Mouse (Mus musculus): ENCODE data around the gene 1700010B08Rik. TPM values are rescaled to one million over a fixed set of nuclear protein-coding genes. Genes with fewer than 3 reads are reported as not detected.

Gene 1700010B08Rik
- polyA plus RNA-seq, 1 experiment, result 0.05 TPM

- Histone ChIP-seq H3K36me3 (ENCODE audit: control insufficient read depth, insufficient read depth) (peaks cover 15% of the 10 kb centered on the region), H3K4me2 (ENCODE audit: low read depth) (no peak overlapping the region), H3ac (ENCODE audit: control insufficient read depth, insufficient read length) (no peak overlapping the region), H3K4me3 (no peak overlapping the region), H3K79me2 (ENCODE audit: control insufficient read depth, insufficient read depth) (peaks cover 31% of the 10 kb centered on the region), H3K27me3 (ENCODE audit: control insufficient read depth, insufficient read depth, insufficient read length) (no peaks in the 10 kb centered on the region)
- TF ChIP-seq TCF3 (IDR thresholded peaks at IDR 0.05; ENCODE audit: insufficient read length, low read depth), result no peak
- no peak for TF ChIP-seq POLR2A (IDR thresholded peaks at IDR 0.05; ENCODE audit: insufficient read length, low read depth)
- no peak for TF ChIP-seq SRF (IDR thresholded peaks at IDR 0.05; ENCODE audit: control insufficient read depth, insufficient read length, low read depth)
These were observed 50.0 kb downstream of the 1700010B08Rik start for GRCm38 (mm10) chr2:173769183-173769582.

- TF ChIP-seq MYOG (IDR thresholded peaks at IDR 0.05; ENCODE audit: control insufficient read depth in 1 of 3, insufficient read depth in 1 of 3, insufficient read length in 2 of 3, low read depth in 2 of 3), result no peak
- no peak for TF ChIP-seq TCF3 (IDR thresholded peaks at IDR 0.05; ENCODE audit: insufficient read length, low read depth)
- TF ChIP-seq REST (IDR thresholded peaks at IDR 0.05; ENCODE audit: insufficient read depth, insufficient read length), result no peak
- TF ChIP-seq E2F4 (IDR thresholded peaks at IDR 0.05; ENCODE audit: insufficient read depth), result no peak
- no peak for TF ChIP-seq POLR2AphosphoS2 (IDR thresholded peaks at IDR 0.05; ENCODE audit: insufficient read length, low read depth)
- TF ChIP-seq POLR2A (IDR thresholded peaks at IDR 0.05; ENCODE audit: insufficient read length, low read depth), result no peak
- no peak for TF ChIP-seq USF1 (IDR thresholded peaks at IDR 0.05; ENCODE audit: low read depth)
- TF ChIP-seq MYOD1 (IDR thresholded peaks at IDR 0.05; ENCODE audit: control insufficient read depth in 1 of 3, insufficient read length in 2 of 3, low read depth in 2 of 3), result no peak
- no peak for TF ChIP-seq TCF12 (IDR thresholded peaks at IDR 0.05; ENCODE audit: insufficient read depth, poor library complexity, severe bottlenecking)
- no peak for TF ChIP-seq CEBPB (IDR thresholded peaks at IDR 0.05; ENCODE audit: insufficient read depth, poor library complexity, severe bottlenecking)
- Histone ChIP-seq H3K79me2 (ENCODE audit: control insufficient read depth, insufficient read depth) (peaks cover 19% of the 10 kb centered on the region), H3K4me2 (ENCODE audit: low read depth) (no peak overlapping the region), H3ac (ENCODE audit: control insufficient read depth, insufficient read length) (no peak overlapping the region), H3K27me3 (ENCODE audit: control insufficient read depth, insufficient read depth, insufficient read length) (no peaks in the 10 kb centered on the region), H3K36me3 (ENCODE audit: control insufficient read depth, insufficient read depth) (peaks cover 10% of the 10 kb centered on the region), H3K4me3 (no peak overlapping the region)
These were observed 51.4 kb downstream of the 1700010B08Rik start for GRCm38 (mm10) chr2:173770620-173771019.

Other genes starting within 250 kb of the 1700010B08Rik start
- gene 1700021F07Rik, start 196.8 kb upstream of the 1700010B08Rik start, polyA plus RNA-seq (2012; fragmentation: generic; extraction: Trizol), result not detected
- gene Ankrd60, start 141.1 kb upstream of the 1700010B08Rik start, polyA plus RNA-seq (2012; fragmentation: generic; extraction: Trizol), result not detected
- 28.2 TPM for gene Rab22a, start 59.7 kb upstream of the 1700010B08Rik start, polyA plus RNA-seq (2012; fragmentation: generic; extraction: Trizol)
- gene Vapb, start 18.1 kb downstream of the 1700010B08Rik start, polyA plus RNA-seq (2012; fragmentation: generic; extraction: Trizol), result 53.8 TPM